Mouse (Mus musculus) heart, embryonic 10.5 days (tissue): ENCODE measurements at regions not wholly inside any gene's neighbourhood (a gene's known extent, or its start where the extent isn't known, plus 50 kb on each side); places are given as distances from the start of the nearest gene placed in this dataset. TPM values are rescaled to one million over a fixed set of nuclear protein-coding genes. Genes with fewer than 3 reads are reported as not detected.

ENCODE experiments used
- microRNA-seq: library from miRNA; unstranded; fragments of <30 nt; microRNA quantifications from one replicate; pipeline ENCODE4, GENCODE M21; 2017

Small RNAs in the stretch of these regions (microRNA-seq; reads per million reads assigned to microRNA genes)
- not detected for gene Gm24979
